Mouse (Mus musculus): ENCODE results near the gene Foxb1.

The Foxb1 gene

GRCm38 (mm10) chr9:69757254-69757653 is 3.5 kb downstream of the Foxb1 start:
- DNase-seq (ENCODE audit: inconsistent ontology term) = no peak

DNA sequence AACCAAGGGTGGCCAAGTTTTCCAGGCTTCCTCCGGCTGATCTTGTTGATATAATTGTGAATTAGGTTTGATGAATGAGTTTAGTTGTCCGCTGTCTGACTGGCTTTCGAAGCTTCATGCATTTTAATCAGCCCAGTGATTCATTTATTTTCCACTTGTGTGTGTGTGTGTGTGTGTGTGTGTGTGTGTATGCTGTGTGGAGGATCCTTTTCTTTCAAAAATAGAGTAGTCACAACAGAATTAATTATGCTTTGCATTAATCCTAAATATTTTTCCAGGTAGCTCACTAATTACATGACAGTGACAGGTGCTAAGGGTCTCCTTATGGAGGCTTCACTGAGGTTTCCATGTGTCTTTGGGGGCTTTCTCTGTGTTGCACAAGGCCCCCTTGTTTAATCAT is 4.3 kb downstream of the Foxb1 start:
- no peak for DNase-seq (ENCODE audit: inconsistent ontology term)

GRCm38 (mm10) chr9:69756041-69756440 is 4.7 kb downstream of the Foxb1 start:
- DNase-seq (ENCODE audit: inconsistent ontology term) = no peak

GRCm38 (mm10) chr9:69755157-69755556 is 5.6 kb downstream of the Foxb1 start:
- DNase-seq (ENCODE audit: inconsistent ontology term) = no peak

DNA sequence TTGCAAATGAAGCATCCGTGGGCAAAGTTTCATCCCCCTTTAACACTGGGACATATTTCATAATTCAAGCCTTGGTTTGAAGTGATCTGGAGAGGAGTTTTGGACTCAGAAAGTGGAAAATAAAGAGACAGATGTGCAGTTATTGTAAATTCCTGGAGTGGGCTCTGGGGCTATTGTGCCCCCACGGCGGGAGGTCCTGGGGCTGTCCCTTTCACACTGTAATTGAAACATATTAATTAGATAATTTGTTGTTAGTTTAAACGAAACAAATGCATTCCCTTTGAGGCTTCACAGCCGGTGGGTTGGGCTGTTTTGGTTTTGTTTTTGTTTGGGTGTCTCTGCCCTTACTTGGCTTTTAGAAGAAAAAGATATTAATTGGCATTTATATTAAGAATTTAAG is 6.0 kb downstream of the Foxb1 start:
- DNase-seq (ENCODE audit: inconsistent ontology term) = no peak

DNA sequence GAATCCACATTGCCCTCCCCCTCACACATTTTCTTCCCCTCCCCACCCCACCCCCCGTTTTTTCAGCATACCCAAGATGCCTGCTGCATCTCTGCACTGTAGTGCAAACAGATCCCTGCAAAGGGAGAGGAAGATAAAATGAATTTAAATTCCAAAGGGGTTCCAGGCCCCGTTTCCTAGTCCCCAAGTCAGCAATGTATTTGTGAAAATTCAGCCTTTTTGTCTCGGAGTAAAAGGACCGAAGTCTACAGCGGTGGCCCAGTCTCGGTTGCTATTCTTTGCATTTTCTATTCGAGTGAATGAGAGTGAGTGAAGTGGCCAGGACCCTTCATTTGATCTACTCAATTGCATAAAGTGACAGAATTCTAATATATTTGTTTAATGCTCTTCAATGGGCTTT is 6.4 kb downstream of the Foxb1 start:
- no peak for DNase-seq (ENCODE audit: inconsistent ontology term)

DNA sequence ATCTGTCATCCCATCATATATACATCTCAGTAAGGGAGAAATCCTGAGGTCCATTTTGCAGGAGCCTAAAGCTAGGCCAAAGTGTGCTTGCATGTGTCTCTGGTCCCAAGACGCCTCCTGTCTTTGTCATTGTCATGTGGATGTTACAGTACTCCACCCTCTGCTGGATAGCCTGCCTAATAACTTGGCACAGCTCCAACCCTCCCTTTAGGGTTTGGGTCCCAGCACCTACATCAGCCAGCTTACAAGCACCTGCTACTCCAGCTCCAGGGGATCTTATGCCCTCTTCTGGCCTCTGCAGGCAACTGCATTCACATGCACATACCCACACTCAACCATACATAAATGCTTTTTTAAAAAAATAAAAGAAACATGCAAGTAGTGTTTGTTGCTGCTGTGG is 12.8 kb downstream of the Foxb1 start:
- no peak for DNase-seq (ENCODE audit: inconsistent ontology term)

DNA sequence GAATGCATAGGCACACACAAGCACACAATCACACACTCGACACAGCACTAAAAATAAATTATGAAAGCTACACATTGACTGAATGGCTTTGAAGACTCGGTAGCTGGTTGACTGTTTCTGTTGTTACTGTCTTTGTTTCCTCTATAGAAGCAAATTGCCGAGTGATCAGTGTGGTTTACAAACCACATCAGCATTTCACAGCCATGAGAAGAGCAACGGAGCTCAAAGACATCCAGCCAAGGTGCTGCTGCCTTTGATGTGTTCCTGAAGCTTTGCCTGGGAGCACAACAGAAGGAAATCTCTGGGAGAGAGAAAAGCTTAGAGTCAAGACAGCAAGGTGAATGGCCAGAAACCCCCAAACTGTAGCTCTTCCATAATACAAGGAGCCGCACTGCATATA is 32.0 kb downstream of the Foxb1 start:
- no peak for DNase-seq (ENCODE audit: inconsistent ontology term)

DNA sequence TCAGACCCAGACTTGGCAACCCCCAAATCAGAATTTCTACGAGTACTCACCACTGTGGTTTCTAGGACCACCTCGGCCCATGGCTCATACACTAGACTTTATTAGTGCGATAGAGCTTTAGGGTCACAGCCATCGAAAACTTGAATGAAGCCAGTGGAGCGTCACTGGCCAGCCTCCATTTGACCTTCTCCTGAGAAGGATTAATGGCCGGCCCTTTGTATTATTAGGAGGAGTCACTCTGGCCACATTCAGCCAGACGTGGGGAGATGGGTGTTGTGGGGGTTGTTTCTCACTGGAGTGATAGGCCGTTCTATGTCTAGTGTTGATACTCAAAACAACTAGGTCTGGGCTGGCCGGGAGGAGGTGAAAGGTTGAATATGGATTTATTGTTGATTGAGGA is 42.3 kb downstream of the Foxb1 start:
- no peak for DNase-seq (ENCODE audit: inconsistent ontology term)

DNA sequence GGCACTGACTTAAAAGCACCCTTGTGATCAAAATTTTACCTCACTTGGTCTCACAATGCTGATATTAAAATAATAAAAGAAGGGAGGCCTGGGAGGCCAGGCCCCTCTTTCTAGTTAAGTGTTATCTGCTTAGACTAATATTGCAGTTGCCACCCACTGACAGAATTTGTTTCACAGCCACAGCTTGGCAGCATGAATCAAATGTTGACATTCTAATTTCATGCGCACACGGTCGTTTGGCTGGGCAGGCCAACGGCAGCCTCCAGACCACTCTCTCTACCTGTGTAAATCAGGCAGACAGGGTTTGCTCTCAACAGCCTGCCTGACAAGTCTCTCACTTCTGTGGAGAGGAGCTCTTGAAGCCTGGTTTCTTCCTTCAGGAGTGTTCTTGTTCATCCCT is 44.4 kb downstream of the Foxb1 start:
- no peak for DNase-seq (ENCODE audit: inconsistent ontology term)

- DNase-seq (ENCODE audit: inconsistent ontology term) = no peak
Observed at GRCm38 (mm10) chr9:69715445-69715844, 45.3 kb downstream of the Foxb1 start.

GRCm38 (mm10) chr9:69714346-69714745 is 46.4 kb downstream of the Foxb1 start:
- DNase-seq (ENCODE audit: inconsistent ontology term) = no peak

DNA sequence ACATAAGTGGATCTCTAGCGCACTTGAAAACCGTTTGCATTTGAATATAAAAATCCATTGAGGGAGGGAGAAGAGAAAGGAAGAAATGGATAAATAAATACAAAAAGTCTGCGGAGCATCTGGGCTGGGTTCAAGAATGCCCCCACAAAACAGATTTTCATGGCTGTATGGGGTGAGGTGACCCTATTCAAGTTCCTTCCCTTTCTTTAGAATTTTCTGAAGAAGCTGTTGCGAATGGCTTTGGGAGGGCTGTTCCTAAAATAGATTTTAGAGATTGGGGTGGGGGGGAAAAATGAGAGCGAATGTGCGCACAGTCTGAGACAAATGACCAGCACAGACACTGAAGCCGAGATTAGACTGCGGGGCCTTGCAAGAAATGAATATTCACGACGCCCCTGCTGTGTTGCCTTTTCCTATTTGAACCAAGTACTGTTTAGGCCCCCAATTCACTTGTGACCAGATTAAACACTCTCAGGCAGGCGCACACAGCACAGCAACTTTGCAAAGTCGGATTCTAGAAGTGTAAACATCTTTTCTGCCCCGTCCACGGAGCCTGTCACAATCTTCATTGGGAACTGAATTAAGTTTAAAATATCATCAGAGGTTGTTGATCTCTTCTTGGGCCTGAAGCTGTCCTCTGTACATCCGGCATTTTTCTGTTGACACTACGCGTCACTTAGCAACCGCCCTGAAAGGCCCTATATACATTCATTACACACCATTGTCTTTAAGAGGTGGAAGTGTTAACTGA is 47.0 kb downstream of the Foxb1 start:
- no peak for DNase-seq (ENCODE audit: inconsistent ontology term)

GRCm38 (mm10) chr9:69712714-69713525 is 47.8 kb downstream of the Foxb1 start:
- DNase-seq (ENCODE audit: inconsistent ontology term) = peak; percentile 4
